Mouse (Mus musculus): ENCODE data around the gene Gm44502.

- no peak for TF ChIP-seq POLR2A (IDR thresholded peaks at IDR 0.05; ENCODE audit: borderline replicate concordance, extremely low read depth, low read depth, low read length)
- TF ChIP-seq CTCF (IDR thresholded peaks at IDR 0.05; ENCODE audit: insufficient read depth, low read length), result no peak
Measured at GRCm38 (mm10) chr15:89455642-89456041, 26.1 kb upstream of the Gm44502 start.
